Mouse (Mus musculus) adrenal gland, adult 10 weeks (tissue): Measurements from ENCODE around the gene Gm17361. TPM values are rescaled to one million over a fixed set of nuclear protein-coding genes. Genes with fewer than 3 reads are reported as not detected.

Experiments used
- polyA plus RNA-seq: library from polyadenylated mRNA; stranded (reverse); fragments of 350-450 nt; fragmentation: Illumina TruSeq; extraction: RNeasy Lipid Tissue Mini Kit (QIAGEN cat#74804); gene quantifications from one replicate; pipeline ENCODE4 v1.2.3, GENCODE M21; 2014; ENCODE audit warnings: low read depth, low replicate concordance

The Gm17361 gene
- polyA plus RNA-seq: not detected

GRCm38 (mm10) chrX:125003863-125004262 lies at the start of gene Gm17361:
Gm17361 (plus strand) TSS chrX:125004163.

